Mouse (Mus musculus): Measurements from ENCODE around the gene Fam83e. TPM values are rescaled to one million over a fixed set of nuclear protein-coding genes. Genes with fewer than 3 reads are reported as not detected.

Fam83e gene
- total and polyA plus RNA-seq, 2 experiments from 2014 or later = 0.16 TPM; not detected in 1

- DNase-seq (ENCODE audit: low spot score) = peak; percentile 91
- Histone ChIP-seq H3K27me3 (ENCODE audit: insufficient read depth, low read length) (no peaks in the 10 kb centered on the region), H3K9me3 (ENCODE audit: low read length) (no peaks in the 10 kb centered on the region), H3K36me3 (ENCODE audit: insufficient read depth, low read length) (peaks cover 23% of the 10 kb centered on the region), H3K4me1 (ENCODE audit: insufficient read depth, low read length) (peaks cover 30% of the 10 kb centered on the region), H3K27ac (ENCODE audit: low read depth, low read length) (peak overlapping the region; percentile 65), H3K4me2 (ENCODE audit: low read depth, low read length, poor library complexity, severe bottlenecking) (peak overlapping the region; percentile 81), H3K4me3 (ENCODE audit: low read depth, low read length) (peak overlapping the region; percentile 61), H3K9ac (replicated peaks; ENCODE audit: low read length, poor library complexity, severe bottlenecking) (0 out of 2 replicates have a peak overlapping the region, but pooled peaks have one; percentile 8)
- TF ChIP-seq CTCF (IDR thresholded peaks at IDR 0.05) = no peak
- WGBS = under 1% methylated on average over 27 of the region's 27 CpGs
- ATAC-seq (ENCODE audit: low FRiP score) = 0 out of 2 replicates have a peak, but pooled peaks have one; percentile 5
Measured at GRCm38 (mm10) chr7:45707375-45707967, 13.5 kb upstream of the Fam83e start.

DNA sequence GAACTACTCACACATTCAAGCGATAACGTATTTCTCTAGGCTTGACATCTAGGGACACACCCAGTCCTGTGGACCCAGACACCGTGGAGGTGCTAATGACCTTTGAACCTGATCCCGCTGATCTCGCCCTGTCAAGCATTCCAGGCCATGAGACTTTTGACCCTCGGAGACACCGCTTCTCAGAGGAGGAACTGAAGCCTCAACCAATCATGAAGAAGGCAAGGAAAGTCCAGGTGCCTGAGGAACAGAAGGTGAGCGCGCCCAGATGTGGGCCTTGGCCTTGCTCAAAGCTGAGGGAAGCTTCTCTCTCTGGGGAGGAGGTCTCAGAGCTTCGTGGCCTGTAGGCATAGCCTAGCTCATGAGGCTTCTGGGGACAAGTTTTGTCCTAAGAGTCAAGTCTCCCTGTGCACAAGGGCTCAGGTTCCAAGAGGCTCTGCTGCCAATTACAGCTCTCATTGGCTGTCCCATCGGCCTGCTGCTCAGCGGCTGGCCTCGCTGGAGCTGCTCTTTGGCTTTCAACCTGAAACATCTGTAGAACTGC, 12.7 kb upstream of the Fam83e start:
- no peaks in the 10 kb centered on the region for H3K9me3 ChIP-seq (ENCODE audit: low read length)
- 47% methylated on average over 13 of the region's 13 CpGs for WGBS
- H3K4me3 ChIP-seq (ENCODE audit: low read depth, low read length) = peak overlapping the region; percentile 61; the same call in 1 of the 2 replicates
- peak overlapping the region; percentile 65; the same call in 1 of the 2 replicates for H3K27ac ChIP-seq (ENCODE audit: low read depth, low read length)
- H3K4me1 ChIP-seq (ENCODE audit: insufficient read depth, low read length) = peaks cover 26% of the 10 kb centered on the region
- H3K27me3 ChIP-seq (ENCODE audit: insufficient read depth, low read length) = no peaks in the 10 kb centered on the region
- no peak for TF ChIP-seq CTCF (IDR thresholded peaks at IDR 0.05)
- no peak for ATAC-seq (ENCODE audit: low FRiP score)
- peaks cover 31% of the 10 kb centered on the region for H3K36me3 ChIP-seq (ENCODE audit: insufficient read depth, low read length)
- H3K9ac ChIP-seq (replicated peaks; ENCODE audit: low read length, poor library complexity, severe bottlenecking) = 0 out of 2 replicates have a peak overlapping the region, but pooled peaks have one; percentile 8
- no peak for DNase-seq (ENCODE audit: low spot score)
- peak overlapping the region; percentile 81 for H3K4me2 ChIP-seq (ENCODE audit: low read depth, low read length, poor library complexity, severe bottlenecking)

- peak; percentile 76 for DNase-seq (ENCODE audit: low spot score)
- ATAC-seq (ENCODE audit: low FRiP score) = 0 out of 2 replicates have a peak, but pooled peaks have one; percentile 4
- no peak overlapping the region for H3K4me2 ChIP-seq (ENCODE audit: low read depth, low read length, poor library complexity, severe bottlenecking)
- no peak overlapping the region for H3K9ac ChIP-seq (replicated peaks; ENCODE audit: low read length, poor library complexity, severe bottlenecking)
- peak overlapping the region; percentile 69; the same call in 1 of the 2 replicates for H3K27ac ChIP-seq (ENCODE audit: low read depth, low read length)
- no peaks in the 10 kb centered on the region for H3K9me3 ChIP-seq (ENCODE audit: low read length)
- no peaks in the 10 kb centered on the region for H3K27me3 ChIP-seq (ENCODE audit: insufficient read depth, low read length)
- WGBS = 24% methylated on average over 6 of the region's 6 CpGs
- TF ChIP-seq CTCF (IDR thresholded peaks at IDR 0.05) = peak; percentile 25; the same call in 1 of the 2 replicates
- peaks cover 32% of the 10 kb centered on the region for H3K36me3 ChIP-seq (ENCODE audit: insufficient read depth, low read length)
- no peak overlapping the region for H3K4me3 ChIP-seq (ENCODE audit: low read depth, low read length)
- peaks cover 26% of the 10 kb centered on the region for H3K4me1 ChIP-seq (ENCODE audit: insufficient read depth, low read length)
Measured at GRCm38 (mm10) chr7:45709036-45709435, 12.0 kb upstream of the Fam83e start.

DNA sequence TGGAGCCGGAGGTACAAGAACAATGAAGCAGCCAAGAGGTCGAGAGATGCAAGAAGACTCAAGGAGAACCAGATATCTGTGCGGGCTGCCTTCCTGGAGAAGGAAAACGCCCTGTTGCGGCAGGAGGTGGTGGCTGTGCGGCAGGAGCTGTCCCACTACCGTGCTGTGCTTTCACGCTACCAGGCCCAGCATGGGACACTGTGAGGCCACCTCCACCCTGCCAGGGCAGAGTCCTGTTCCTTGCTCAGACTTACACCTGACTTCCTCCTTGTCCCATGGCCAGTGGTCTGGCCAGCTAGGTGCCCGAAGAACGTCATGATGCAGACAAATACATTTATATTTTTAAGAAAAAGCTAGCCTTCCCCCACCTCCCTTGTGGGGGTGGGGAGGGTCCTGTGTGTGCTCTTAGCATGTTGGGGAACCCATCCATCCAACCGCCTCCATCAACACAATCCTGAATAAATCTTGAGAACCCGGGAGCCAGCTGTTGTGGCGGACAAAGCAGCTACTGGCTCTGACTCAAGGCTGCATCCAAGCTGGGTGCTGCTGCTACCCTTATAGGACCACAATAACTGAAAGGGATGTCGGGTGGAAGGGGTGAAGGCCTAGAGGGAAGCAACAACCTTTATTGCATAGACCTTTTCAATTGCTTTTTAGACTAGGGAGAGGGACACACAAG, 11.2 kb upstream of the Fam83e start:
- Histone ChIP-seq H3K36me3 (ENCODE audit: insufficient read depth, low read length) (peaks cover 32% of the 10 kb centered on the region), H3K4me3 (ENCODE audit: low read depth, low read length) (no peak overlapping the region), H3K27me3 (ENCODE audit: insufficient read depth, low read length) (no peaks in the 10 kb centered on the region), H3K4me1 (ENCODE audit: insufficient read depth, low read length) (peaks cover 32% of the 10 kb centered on the region), H3K4me2 (ENCODE audit: low read depth, low read length, poor library complexity, severe bottlenecking) (peak overlapping the region; percentile 15), H3K9ac (replicated peaks; ENCODE audit: low read length, poor library complexity, severe bottlenecking) (no peak overlapping the region), H3K27ac (ENCODE audit: low read depth, low read length) (peak overlapping the region; percentile 69), H3K9me3 (ENCODE audit: low read length) (no peaks in the 10 kb centered on the region)
- TF ChIP-seq CTCF (IDR thresholded peaks at IDR 0.05) = no peak
- WGBS = 61% methylated on average over 14 of the region's 14 CpGs
- ATAC-seq (ENCODE audit: low FRiP score) = no peak
- no peak for DNase-seq (ENCODE audit: low spot score)

- Histone ChIP-seq H3K4me1 (ENCODE audit: insufficient read depth, low read length) (peaks cover 29% of the 10 kb centered on the region), H3K36me3 (ENCODE audit: insufficient read depth, low read length) (peaks cover 32% of the 10 kb centered on the region), H3K27ac (ENCODE audit: low read depth, low read length) (peak overlapping the region; percentile 69), H3K27me3 (ENCODE audit: insufficient read depth, low read length) (no peaks in the 10 kb centered on the region), H3K9ac (replicated peaks; ENCODE audit: low read length, poor library complexity, severe bottlenecking) (no peak overlapping the region), H3K9me3 (ENCODE audit: low read length) (no peaks in the 10 kb centered on the region), H3K4me3 (ENCODE audit: low read depth, low read length) (no peak overlapping the region), H3K4me2 (ENCODE audit: low read depth, low read length, poor library complexity, severe bottlenecking) (no peak overlapping the region)
- DNase-seq (ENCODE audit: low spot score) (no peak), ATAC-seq (ENCODE audit: low FRiP score) (no peak)
- TF ChIP-seq CTCF (IDR thresholded peaks at IDR 0.05) = no peak
- 90% methylated on average over 20 of the region's 20 CpGs for WGBS
Measured at GRCm38 (mm10) chr7:45710477-45711191, 10.4 kb upstream of the Fam83e start.
